Mouse (Mus musculus) lung, postnatal 14 days (tissue): ENCODE measurements at regions not wholly inside any gene's neighbourhood (a gene's known extent, or its start where the extent isn't known, plus 50 kb on each side); places are given as distances from the start of the nearest gene placed in this dataset.
A peak's percentile ranks its signal among the peaks of the same experiment; 100 is the strongest.

ENCODE experiments used
- DNase-seq: peaks from one replicate; pipeline ENCODE4 v3.0.0; 2021

GRCm38 (mm10) chr4:131381063-131381462, 436.9 kb downstream of the Matn1 start:
- DNase-seq: no peak

DNA sequence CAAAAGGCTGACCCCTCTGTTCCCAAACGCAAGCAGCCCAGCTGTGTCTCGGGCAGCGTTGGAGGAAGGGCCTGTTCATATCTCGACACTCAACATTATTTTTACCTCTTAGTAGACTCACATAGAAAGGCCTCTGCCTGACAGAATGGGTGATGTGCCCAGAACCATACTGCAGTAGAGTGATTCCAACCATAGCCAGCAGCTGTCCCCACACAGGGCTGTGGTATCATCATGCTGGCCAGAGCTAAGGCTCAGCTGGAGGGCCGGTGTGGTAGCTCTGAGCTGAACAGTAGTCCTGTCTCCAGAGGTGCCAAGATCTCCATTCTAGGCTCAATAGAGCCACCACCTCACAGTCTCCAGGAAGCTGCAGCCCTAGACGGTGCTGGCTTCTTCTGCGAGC, 437.3 kb downstream of the Matn1 start:
- DNase-seq: no peak

GRCm38 (mm10) chr4:131383862-131384261, 439.7 kb downstream of the Matn1 start:
- DNase-seq: no peak

DNA sequence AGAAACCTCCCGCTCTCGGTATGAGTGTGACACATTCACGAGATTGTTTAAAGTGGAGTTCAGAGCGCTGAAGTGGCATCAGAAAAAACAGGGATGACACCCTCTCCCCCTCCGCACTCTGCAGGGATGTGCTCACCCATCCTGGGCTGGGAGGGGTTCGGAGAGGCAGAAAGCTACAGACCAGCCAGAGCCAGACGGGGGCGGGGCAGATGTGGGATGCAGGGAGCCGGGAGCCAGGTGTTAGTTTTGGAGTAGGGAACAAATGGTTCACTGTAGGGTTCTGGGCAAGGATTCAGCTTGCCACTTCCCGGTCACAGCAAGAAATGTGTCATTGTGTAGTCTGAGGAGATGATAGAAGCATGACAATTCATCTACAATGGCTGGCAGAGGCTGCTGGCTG, 442.8 kb downstream of the Matn1 start:
- no peak for DNase-seq

DNA sequence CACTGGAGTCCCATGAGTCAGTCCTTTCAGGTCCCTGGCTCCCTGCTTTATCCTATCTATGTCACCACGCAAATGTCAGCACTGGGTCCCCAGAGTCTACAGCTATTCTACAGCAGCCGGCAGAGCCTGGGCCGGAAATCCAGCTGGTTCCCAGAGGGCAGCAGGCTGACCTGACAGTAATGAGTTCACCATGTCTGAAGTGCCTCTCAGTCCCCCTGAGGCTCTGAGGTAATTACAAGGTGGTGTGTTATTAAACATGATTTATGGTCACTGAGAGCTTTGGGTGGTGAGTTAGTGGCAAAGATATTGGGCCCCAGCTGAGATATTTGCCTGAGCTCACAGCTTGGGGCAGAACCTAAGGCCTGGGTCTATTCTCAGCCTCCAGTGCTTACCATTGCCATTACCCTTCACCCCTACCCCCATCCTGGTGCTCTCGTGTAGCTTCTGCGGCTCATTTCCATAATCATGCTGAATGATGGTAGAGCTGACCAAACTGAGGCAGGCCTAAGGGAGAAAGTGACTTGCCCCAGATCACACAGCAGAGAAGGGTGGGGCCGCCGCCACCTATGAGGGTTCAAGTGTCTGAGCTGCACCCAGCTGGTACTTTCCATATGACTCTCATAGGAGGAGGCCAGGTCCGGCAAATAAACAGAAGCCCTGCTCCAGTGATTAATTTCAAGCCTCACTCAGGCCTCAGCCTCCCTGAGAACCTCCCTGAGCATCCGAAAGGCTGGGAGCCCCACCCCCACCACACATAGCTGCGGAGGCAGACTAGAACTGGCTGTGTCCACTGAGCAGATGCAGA, 446.8 kb downstream of the Ptpru start:
- DNase-seq: peak; percentile 2

- DNase-seq: no peak
Measured at GRCm38 (mm10) chr4:131391924-131392297, 446.2 kb downstream of the Ptpru start.

DNA sequence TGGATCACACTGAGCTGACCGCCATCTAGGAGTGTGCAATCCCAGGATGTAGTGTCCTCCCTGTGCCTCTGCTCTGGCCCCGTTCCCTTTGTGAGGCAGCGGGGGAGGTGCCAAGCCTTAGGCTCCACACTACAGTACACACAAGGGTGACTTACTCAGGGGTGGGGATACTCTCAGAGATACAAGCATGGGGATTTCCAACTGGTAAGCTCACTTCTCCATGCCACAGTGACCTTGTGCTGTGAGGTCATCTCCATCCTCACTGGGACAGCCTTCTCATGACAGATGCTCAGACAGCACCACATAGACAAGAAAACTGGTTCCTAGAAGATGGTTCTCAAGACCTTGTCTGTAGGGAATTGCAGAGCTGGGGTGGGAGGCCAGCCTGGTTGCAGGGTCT, 445.6 kb downstream of the Ptpru start:
- DNase-seq: no peak

- DNase-seq: no peak
Measured at GRCm38 (mm10) chr4:131396226-131396840, 441.8 kb downstream of the Ptpru start.

GRCm38 (mm10) chr4:131397161-131397560, 440.9 kb downstream of the Ptpru start:
- DNase-seq: no peak

DNA sequence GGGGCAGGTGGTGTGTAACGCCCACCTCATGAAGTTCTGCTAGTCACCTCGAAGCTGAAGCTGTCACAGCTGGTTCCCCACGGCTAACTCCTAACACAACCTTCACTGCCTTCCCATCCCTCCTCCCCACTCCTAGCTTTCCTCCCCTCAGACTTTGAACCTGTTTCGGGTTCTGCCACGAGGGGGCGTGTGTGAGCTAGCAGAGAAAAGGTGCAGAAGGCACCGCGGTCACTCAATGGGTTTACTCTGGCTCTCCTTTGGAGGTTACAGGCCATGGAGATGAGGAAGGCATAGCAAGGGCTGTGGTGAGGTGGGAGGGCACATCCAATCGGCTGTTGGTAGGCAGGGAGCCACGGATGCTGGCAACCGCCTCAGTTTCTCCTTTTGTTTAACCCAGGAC, 437.3 kb downstream of the Ptpru start:
- DNase-seq: peak; percentile 54

DNA sequence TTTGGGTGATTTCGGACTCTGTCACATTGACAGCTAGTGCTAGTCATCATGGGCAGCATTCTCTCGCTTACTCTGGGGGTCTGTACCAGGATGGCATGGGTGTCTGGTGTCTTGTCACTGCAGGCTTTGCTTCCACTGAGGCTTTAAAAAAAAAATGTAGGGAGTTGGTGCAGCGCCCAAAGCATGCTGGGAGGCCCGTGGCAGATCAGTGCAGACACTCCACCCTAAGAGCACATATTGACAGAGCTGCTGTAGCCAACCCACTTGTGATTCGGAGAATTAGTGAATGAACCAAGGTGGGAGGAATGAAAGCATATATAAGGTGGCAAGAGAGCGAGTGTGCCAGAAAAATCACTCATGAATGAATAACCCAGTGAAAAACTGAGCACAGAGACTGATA, 436.8 kb downstream of the Ptpru start:
- DNase-seq: no peak

- DNase-seq: no peak
Measured at GRCm38 (mm10) chr4:131405376-131406017, 432.6 kb downstream of the Ptpru start.

GRCm38 (mm10) chr4:131407464-131407863, 430.6 kb downstream of the Ptpru start:
- no peak for DNase-seq

GRCm38 (mm10) chr4:131408644-131409043, 429.4 kb downstream of the Ptpru start:
- DNase-seq: no peak

DNA sequence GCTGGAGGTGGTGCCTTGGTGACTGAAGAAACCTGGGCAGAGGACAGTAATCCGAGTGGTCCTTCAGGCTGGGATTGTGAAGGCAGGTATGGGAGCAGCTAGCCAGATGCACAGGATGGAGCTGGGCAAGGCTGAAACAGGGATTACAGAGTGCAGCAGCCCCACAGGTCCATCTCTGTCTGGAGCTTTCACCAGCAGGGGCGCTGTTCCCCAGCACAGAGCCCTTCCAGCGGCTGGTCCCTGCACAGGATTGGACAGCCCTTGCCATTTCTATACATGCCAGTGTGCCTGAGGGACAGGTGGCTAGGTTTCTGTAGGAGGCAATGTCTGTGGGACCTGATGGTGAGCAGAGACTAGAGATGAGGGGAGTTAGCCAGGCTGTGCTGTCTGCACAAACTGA, 428.3 kb downstream of the Ptpru start:
- peak; percentile 55 for DNase-seq

DNA sequence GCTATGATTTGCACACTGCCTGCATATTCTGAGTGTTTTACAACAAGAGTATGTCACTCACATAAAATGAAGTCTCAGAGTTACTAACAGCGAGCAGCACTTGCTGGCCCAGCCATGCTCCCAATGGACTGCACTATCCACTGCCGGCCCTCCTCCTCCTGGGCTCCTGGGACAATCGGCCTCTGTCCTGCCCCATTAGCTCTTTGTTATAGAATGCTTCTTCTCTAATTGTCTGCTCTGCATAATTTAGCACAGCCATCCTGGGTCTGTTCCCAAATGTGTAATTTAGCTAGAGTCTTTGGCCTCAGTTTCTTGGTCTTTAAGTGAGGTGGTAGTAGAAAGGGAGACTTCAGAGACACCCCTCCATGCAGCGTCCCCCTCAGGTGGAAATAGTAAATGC, 426.2 kb downstream of the Ptpru start:
- DNase-seq: no peak

DNA sequence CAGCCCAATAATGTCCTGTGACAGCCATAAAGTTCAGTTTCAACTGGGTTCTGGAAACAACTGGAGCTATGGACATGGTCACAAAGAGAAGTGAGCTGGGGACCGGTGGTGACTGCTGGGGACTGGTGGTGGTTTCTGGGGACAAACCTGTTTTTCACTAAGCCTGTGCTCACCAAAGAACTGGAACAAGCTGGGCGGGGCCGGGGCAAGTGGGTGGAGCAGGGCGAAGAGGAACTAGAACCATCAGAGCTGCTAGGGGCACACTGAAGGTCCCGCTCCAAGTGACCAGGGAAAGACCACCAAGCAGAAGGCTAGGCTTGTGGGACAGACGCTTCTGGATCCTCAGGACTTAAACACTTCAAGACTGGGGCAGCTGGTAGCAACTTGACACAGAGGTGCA, 424.7 kb downstream of the Ptpru start:
- no peak for DNase-seq

- DNase-seq: no peak
Measured at GRCm38 (mm10) chr4:131415453-131415852, 422.6 kb downstream of the Ptpru start.

GRCm38 (mm10) chr4:131416209-131416608, 421.9 kb downstream of the Ptpru start:
- DNase-seq: no peak

- no peak for DNase-seq
Measured at GRCm38 (mm10) chr4:131417159-131417748, 420.8 kb downstream of the Ptpru start.

DNA sequence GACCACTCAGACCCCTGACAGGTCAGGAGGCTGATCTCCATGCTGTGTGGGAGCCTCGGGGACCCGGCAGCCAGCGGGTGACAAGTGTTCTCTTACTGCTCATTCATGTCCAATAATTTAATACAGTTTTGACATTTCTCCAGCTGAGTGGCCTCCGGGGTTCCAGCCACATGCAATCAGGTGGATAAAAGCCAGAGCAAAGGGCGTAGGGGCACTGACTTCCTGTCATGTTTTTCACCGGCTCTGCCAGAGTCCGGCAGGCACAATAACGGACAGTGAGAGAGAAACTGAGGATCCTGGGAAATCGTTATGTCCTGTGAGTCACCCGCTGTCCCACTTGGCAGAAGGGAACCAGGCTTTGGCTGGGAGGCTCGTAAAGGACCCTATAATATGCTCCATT, 412.8 kb downstream of the Ptpru start:
- no peak for DNase-seq

DNA sequence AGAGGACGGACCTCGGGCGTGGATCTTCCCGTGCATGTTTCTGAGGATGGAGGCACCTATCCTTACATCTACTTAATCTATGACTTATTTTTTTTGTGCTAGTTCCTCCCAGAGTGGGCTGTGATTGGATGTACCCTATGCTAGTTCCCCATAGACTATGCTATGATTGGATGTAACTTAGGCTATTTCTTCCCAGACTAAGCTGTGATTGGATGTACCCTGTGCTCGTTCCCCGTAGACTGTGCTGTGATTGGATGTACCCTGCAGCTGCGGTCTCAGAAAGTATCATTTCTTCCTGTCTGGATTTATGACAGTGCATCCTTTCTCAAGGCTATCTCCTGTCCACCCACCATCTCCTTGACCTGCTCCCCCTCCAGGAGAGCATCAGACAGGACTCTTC, 410.2 kb downstream of the Ptpru start:
- no peak for DNase-seq

- no peak for DNase-seq
Measured at GRCm38 (mm10) chr4:131429356-131429755, 408.7 kb downstream of the Ptpru start.

DNA sequence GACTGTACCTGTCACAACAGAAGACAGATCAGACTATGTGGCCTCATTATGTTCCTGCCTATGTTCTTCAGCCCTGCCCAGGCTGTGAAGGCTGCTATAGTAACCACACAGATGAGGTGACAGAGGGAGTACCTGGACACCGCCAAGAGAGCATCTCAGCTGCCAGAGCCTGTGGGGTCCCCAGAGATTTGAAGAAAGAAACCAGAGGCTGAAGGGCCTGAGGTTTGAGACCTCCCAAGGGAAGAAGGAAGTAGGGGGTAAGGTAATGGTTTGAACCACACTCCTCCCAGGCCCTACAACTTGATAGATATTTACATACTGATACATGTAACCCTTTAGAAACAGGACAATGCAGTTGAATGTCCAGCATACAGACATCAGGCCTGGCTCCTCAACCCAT, 407.7 kb downstream of the Ptpru start:
- no peak for DNase-seq
